Mouse (Mus musculus): ENCODE measurements around the gene Capn13.

DNA sequence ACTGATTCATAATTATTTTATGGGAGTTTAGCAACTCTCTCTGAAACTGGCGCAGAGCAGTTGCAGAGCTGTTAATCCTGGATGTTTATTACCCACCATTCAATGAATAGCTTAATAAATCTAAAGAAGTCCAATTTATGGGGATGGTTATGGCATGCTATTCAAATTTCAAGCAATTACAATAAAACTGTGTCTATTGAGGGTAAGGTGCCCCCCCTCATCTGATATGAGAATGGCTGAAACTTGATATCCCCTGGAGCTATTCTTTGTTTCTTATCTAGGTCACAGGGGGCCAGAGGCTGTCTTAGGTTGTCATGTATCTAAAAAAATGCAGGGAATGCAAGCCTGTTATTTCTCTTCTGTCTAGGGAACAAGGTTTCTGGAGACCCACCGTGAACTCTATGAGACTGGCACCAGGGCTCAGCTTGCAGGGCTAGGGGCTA is 31.9 kb upstream of the Capn13 start:
- TF ChIP-seq POLR2A (IDR thresholded peaks at IDR 0.05; ENCODE audit: insufficient read length, low read depth) (no peak), POLR2AphosphoS2 (IDR thresholded peaks at IDR 0.05; ENCODE audit: insufficient read length, low read depth) (no peak), SRF (IDR thresholded peaks at IDR 0.05; ENCODE audit: control insufficient read depth, insufficient read length, low read depth) (no peak), MYOD1 (IDR thresholded peaks at IDR 0.05; ENCODE audit: control insufficient read depth in 1 of 3, insufficient read length in 2 of 3, low read depth in 2 of 3) (no peak), TCF12 (IDR thresholded peaks at IDR 0.05; ENCODE audit: insufficient read depth, poor library complexity, severe bottlenecking) (no peak), MYOG (IDR thresholded peaks at IDR 0.05; ENCODE audit: control insufficient read depth in 1 of 3, insufficient read depth in 1 of 3, insufficient read length in 2 of 3, low read depth in 2 of 3) (no peak), USF1 (IDR thresholded peaks at IDR 0.05; ENCODE audit: low read depth) (no peak), MAX (IDR thresholded peaks at IDR 0.05; ENCODE audit: low read depth) (no peak), CEBPB (IDR thresholded peaks at IDR 0.05; ENCODE audit: insufficient read depth, poor library complexity, severe bottlenecking) (no peak), E2F4 (IDR thresholded peaks at IDR 0.05; ENCODE audit: insufficient read depth) (no peak)

All from myocyte (in vitro differentiated cells).